Mouse (Mus musculus) forelimb bud, embryonic 11.5 days (tissue): ENCODE results near the gene Atmin.

Source experiments
- DNase-seq: peaks from one replicate; pipeline ENCODE4 v3.0.0-alpha.2; 2012; ENCODE audit warnings: low read depth, low spot score

Atmin gene

GRCm38 (mm10) chr8:116951369-116951768, 8.2 kb downstream of the Atmin start:
- no peak for DNase-seq

GRCm38 (mm10) chr8:116951778-116952177, 8.6 kb downstream of the Atmin start:
- no peak for DNase-seq

GRCm38 (mm10) chr8:116952428-116952827, 9.2 kb downstream of the Atmin start:
- DNase-seq: no peak

GRCm38 (mm10) chr8:116954415-116954814, 11.2 kb downstream of the Atmin start:
- no peak for DNase-seq

- DNase-seq: no peak
Measured at GRCm38 (mm10) chr8:116969531-116969930, 26.3 kb downstream of the Atmin start.

- no peak for DNase-seq
Measured at GRCm38 (mm10) chr8:116975066-116975465, 31.9 kb downstream of the Atmin start.

GRCm38 (mm10) chr8:116975606-116976005, 32.4 kb downstream of the Atmin start:
- no peak for DNase-seq

- no peak for DNase-seq
Measured at GRCm38 (mm10) chr8:116978052-116978451, 34.9 kb downstream of the Atmin start.

- DNase-seq: peak; percentile 98
Measured at GRCm38 (mm10) chr8:116978631-116979256, 35.6 kb downstream of the Atmin start, which contains the start of gene 1700030J22Rik. Gene 1700030J22Rik (minus strand): TSS chr8:116978959.

GRCm38 (mm10) chr8:116980117-116980516, 36.9 kb downstream of the Atmin start:
- DNase-seq: peak; percentile 68

GRCm38 (mm10) chr8:116989842-116990241, 46.6 kb downstream of the Atmin start:
- DNase-seq: no peak

- no peak for DNase-seq
Measured at GRCm38 (mm10) chr8:116991241-116991640, 48.0 kb downstream of the Atmin start.

- peak; percentile 5 for DNase-seq
Measured at GRCm38 (mm10) chr8:116992176-116992971, 49.2 kb downstream of the Atmin start.

- peak; percentile 97 for DNase-seq
Measured at GRCm38 (mm10) chr8:116993095-116993867, 50.1 kb downstream of the Atmin start, which contains the start of gene Gcsh. Gene Gcsh (minus strand): TSS chr8:116993537.

GRCm38 (mm10) chr8:116994016-116994716, 51.0 kb downstream of the Atmin start:
- no peak for DNase-seq
